Mouse (Mus musculus): Measurements from ENCODE around the gene Cramp1l.

DNA sequence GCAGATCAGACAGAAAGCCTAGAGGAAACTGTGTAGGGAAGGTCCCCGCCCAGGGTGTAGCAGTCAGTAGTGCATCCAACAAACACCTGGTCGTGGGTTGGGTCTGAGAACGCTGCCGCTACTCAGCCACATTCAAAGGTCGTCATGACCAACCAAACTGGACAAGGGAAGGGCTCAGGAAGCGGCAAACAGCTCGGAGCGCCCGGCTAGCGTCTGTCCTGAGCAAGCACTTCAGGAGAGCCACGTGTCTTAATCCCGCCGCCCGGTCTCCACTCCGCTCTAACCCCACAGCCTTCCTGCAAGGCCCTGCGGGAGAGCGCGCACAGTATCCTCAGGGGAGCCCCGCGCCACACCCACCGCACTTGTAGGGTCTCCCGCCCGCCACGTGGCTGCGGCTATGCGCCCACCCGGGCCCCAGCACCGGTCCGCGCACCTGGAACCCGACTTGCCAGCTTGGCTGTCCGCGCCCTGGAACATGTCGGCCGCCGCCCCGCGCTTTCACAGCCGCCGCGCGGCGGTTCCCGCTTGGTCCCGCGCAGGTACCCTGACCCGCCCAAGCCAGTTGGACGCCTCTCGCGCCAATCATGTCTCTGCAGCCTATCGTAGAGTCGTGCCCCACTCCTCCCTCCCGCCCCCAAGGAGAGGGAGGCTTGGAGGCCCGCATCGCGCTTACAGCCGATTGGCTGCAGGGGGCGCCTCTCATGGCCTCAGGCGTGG, 55.3 kb downstream of the Cramp1l start, which contains the start of gene Jpt2:
- TF ChIP-seq CTCF (conservative IDR thresholded peaks at IDR 0.05; ENCODE audit: low read length) (no peak), NANOG (IDR thresholded peaks at IDR 0.05; ENCODE audit: borderline replicate concordance, low read length) (no peak)
